Mouse (Mus musculus): Measurements from ENCODE around the gene Cfap54. TPM values are rescaled to one million over a fixed set of nuclear protein-coding genes. Genes with fewer than 3 reads are reported as not detected.

Cfap54 gene
- polyA plus RNA-seq (2014; fragmentation: Nextera tagmentation; extraction: Ambion mirVana) = 0.10 and 0.35 TPM in 2 replicates

- Histone ChIP-seq H3K27me3 (ENCODE audit: control insufficient read depth, insufficient read depth, low read length) (no peaks in the 10 kb centered on the region), H3K4me1 (ENCODE audit: control insufficient read depth, insufficient read depth, low read length) (no peaks in the 10 kb centered on the region), H3K4me3 (ENCODE audit: low read depth, low read length) (peak within 1 kb of the TSS; percentile 44), H3K27ac (ENCODE audit: low read length) (no peak within 1 kb of the TSS), H3K4me2 (replicated peaks; ENCODE audit: low read depth, low read length) (peak within 1 kb of the TSS; percentile 51), H3K9ac (replicated peaks; ENCODE audit: low read depth, low read length) (no peak within 1 kb of the TSS), H3K9me3 (ENCODE audit: control insufficient read depth, low read depth, low read length) (no peaks in the 10 kb centered on the region), H3K36me3 (ENCODE audit: control insufficient read depth, insufficient read depth, low read length) (no peaks in the 10 kb centered on the region)
- peak; percentile 82 for ATAC-seq (ENCODE audit: insufficient number of reproducible peaks, insufficient read depth, low FRiP score, low read depth)
- WGBS = 2% methylated on average over 34 of the region's 34 CpGs
Observed at GRCm38 (mm10) chr10:93081133-93081779, at the start of gene Cfap54. Cfap54 (minus strand) TSS chr10:93081618.

GRCm38 (mm10) chr10:93130456-93130940 lies 49.1 kb upstream of the Cfap54 start:
- H3K27me3 ChIP-seq (ENCODE audit: control insufficient read depth, insufficient read depth, low read length) = no peaks in the 10 kb centered on the region
- no peak overlapping the region for H3K9ac ChIP-seq (replicated peaks; ENCODE audit: low read depth, low read length)
- H3K4me3 ChIP-seq (ENCODE audit: low read depth, low read length) = no peak overlapping the region
- H3K9me3 ChIP-seq (ENCODE audit: control insufficient read depth, low read depth, low read length) = no peaks in the 10 kb centered on the region
- no peaks in the 10 kb centered on the region for H3K36me3 ChIP-seq (ENCODE audit: control insufficient read depth, insufficient read depth, low read length)
- H3K4me2 ChIP-seq (replicated peaks; ENCODE audit: low read depth, low read length) = no peak overlapping the region
- 62% methylated on average over 10 of the region's 10 CpGs for WGBS
- no peak for ATAC-seq (ENCODE audit: insufficient number of reproducible peaks, insufficient read depth, low FRiP score, low read depth)
- H3K27ac ChIP-seq (ENCODE audit: low read length) = no peak overlapping the region
- H3K4me1 ChIP-seq (ENCODE audit: control insufficient read depth, insufficient read depth, low read length) = no peaks in the 10 kb centered on the region

- no peak for ATAC-seq (ENCODE audit: insufficient number of reproducible peaks, insufficient read depth, low FRiP score, low read depth)
- H3K4me1 ChIP-seq (ENCODE audit: control insufficient read depth, insufficient read depth, low read length) = no peaks in the 10 kb centered on the region
- WGBS = 75% methylated on average over 9 of the region's 9 CpGs
- no peak overlapping the region for H3K27ac ChIP-seq (ENCODE audit: low read length)
- H3K9ac ChIP-seq (replicated peaks; ENCODE audit: low read depth, low read length) = no peak overlapping the region
- no peaks in the 10 kb centered on the region for H3K27me3 ChIP-seq (ENCODE audit: control insufficient read depth, insufficient read depth, low read length)
- no peaks in the 10 kb centered on the region for H3K36me3 ChIP-seq (ENCODE audit: control insufficient read depth, insufficient read depth, low read length)
- H3K4me3 ChIP-seq (ENCODE audit: low read depth, low read length) = no peak overlapping the region
- H3K9me3 ChIP-seq (ENCODE audit: control insufficient read depth, low read depth, low read length) = no peaks in the 10 kb centered on the region
- no peak overlapping the region for H3K4me2 ChIP-seq (replicated peaks; ENCODE audit: low read depth, low read length)
Observed at GRCm38 (mm10) chr10:93129904-93130455, 48.6 kb upstream of the Cfap54 start.

GRCm38 (mm10) chr10:93129345-93129744 lies 47.9 kb upstream of the Cfap54 start:
- H3K4me3 ChIP-seq (ENCODE audit: low read depth, low read length) = no peak overlapping the region
- no peaks in the 10 kb centered on the region for H3K9me3 ChIP-seq (ENCODE audit: control insufficient read depth, low read depth, low read length)
- 68% methylated on average over 1 of the region's 1 CpGs for WGBS
- no peak overlapping the region for H3K9ac ChIP-seq (replicated peaks; ENCODE audit: low read depth, low read length)
- H3K4me1 ChIP-seq (ENCODE audit: control insufficient read depth, insufficient read depth, low read length) = no peaks in the 10 kb centered on the region
- no peak overlapping the region for H3K27ac ChIP-seq (ENCODE audit: low read length)
- no peak for ATAC-seq (ENCODE audit: insufficient number of reproducible peaks, insufficient read depth, low FRiP score, low read depth)
- H3K4me2 ChIP-seq (replicated peaks; ENCODE audit: low read depth, low read length) = no peak overlapping the region
- no peaks in the 10 kb centered on the region for H3K27me3 ChIP-seq (ENCODE audit: control insufficient read depth, insufficient read depth, low read length)
- no peaks in the 10 kb centered on the region for H3K36me3 ChIP-seq (ENCODE audit: control insufficient read depth, insufficient read depth, low read length)

GRCm38 (mm10) chr10:93128566-93128965 lies 47.1 kb upstream of the Cfap54 start:
- 85% methylated on average over 2 of the region's 2 CpGs for WGBS
- H3K27ac ChIP-seq (ENCODE audit: low read length) = no peak overlapping the region
- H3K9me3 ChIP-seq (ENCODE audit: control insufficient read depth, low read depth, low read length) = no peaks in the 10 kb centered on the region
- H3K9ac ChIP-seq (replicated peaks; ENCODE audit: low read depth, low read length) = no peak overlapping the region
- no peak overlapping the region for H3K4me3 ChIP-seq (ENCODE audit: low read depth, low read length)
- no peaks in the 10 kb centered on the region for H3K36me3 ChIP-seq (ENCODE audit: control insufficient read depth, insufficient read depth, low read length)
- H3K4me1 ChIP-seq (ENCODE audit: control insufficient read depth, insufficient read depth, low read length) = no peaks in the 10 kb centered on the region
- no peak overlapping the region for H3K4me2 ChIP-seq (replicated peaks; ENCODE audit: low read depth, low read length)
- no peaks in the 10 kb centered on the region for H3K27me3 ChIP-seq (ENCODE audit: control insufficient read depth, insufficient read depth, low read length)
- ATAC-seq (ENCODE audit: insufficient number of reproducible peaks, insufficient read depth, low FRiP score, low read depth) = no peak

GRCm38 (mm10) chr10:93126025-93126424 lies 44.6 kb upstream of the Cfap54 start:
- no peak overlapping the region for H3K4me2 ChIP-seq (replicated peaks; ENCODE audit: low read depth, low read length)
- no peaks in the 10 kb centered on the region for H3K4me1 ChIP-seq (ENCODE audit: control insufficient read depth, insufficient read depth, low read length)
- no peak overlapping the region for H3K9ac ChIP-seq (replicated peaks; ENCODE audit: low read depth, low read length)
- H3K36me3 ChIP-seq (ENCODE audit: control insufficient read depth, insufficient read depth, low read length) = no peaks in the 10 kb centered on the region
- 68% methylated on average over 3 of the region's 3 CpGs for WGBS
- H3K9me3 ChIP-seq (ENCODE audit: control insufficient read depth, low read depth, low read length) = no peaks in the 10 kb centered on the region
- no peak overlapping the region for H3K4me3 ChIP-seq (ENCODE audit: low read depth, low read length)
- peak; percentile 58; the same call in 1 of the 2 replicates for ATAC-seq (ENCODE audit: insufficient number of reproducible peaks, insufficient read depth, low FRiP score, low read depth)
- no peak overlapping the region for H3K27ac ChIP-seq (ENCODE audit: low read length)
- H3K27me3 ChIP-seq (ENCODE audit: control insufficient read depth, insufficient read depth, low read length) = no peaks in the 10 kb centered on the region

GRCm38 (mm10) chr10:93123957-93124613 lies 42.7 kb upstream of the Cfap54 start:
- Histone ChIP-seq H3K4me1 (ENCODE audit: control insufficient read depth, insufficient read depth, low read length) (no peaks in the 10 kb centered on the region), H3K4me2 (replicated peaks; ENCODE audit: low read depth, low read length) (peak overlapping the region; percentile 8; the same call in 1 of the 2 replicates), H3K27ac (ENCODE audit: low read length) (0 out of 2 replicates have a peak overlapping the region, but pooled peaks have one; percentile 10), H3K36me3 (ENCODE audit: control insufficient read depth, insufficient read depth, low read length) (no peaks in the 10 kb centered on the region), H3K9me3 (ENCODE audit: control insufficient read depth, low read depth, low read length) (no peaks in the 10 kb centered on the region), H3K9ac (replicated peaks; ENCODE audit: low read depth, low read length) (no peak overlapping the region), H3K27me3 (ENCODE audit: control insufficient read depth, insufficient read depth, low read length) (no peaks in the 10 kb centered on the region), H3K4me3 (ENCODE audit: low read depth, low read length) (no peak overlapping the region)
- WGBS = 44% methylated on average over 12 of the region's 12 CpGs
- ATAC-seq (ENCODE audit: insufficient number of reproducible peaks, insufficient read depth, low FRiP score, low read depth) = no peak

- H3K4me2 ChIP-seq (replicated peaks; ENCODE audit: low read depth, low read length) = no peak overlapping the region
- 81% methylated on average over 4 of the region's 4 CpGs for WGBS
- H3K4me3 ChIP-seq (ENCODE audit: low read depth, low read length) = no peak overlapping the region
- no peaks in the 10 kb centered on the region for H3K4me1 ChIP-seq (ENCODE audit: control insufficient read depth, insufficient read depth, low read length)
- no peaks in the 10 kb centered on the region for H3K9me3 ChIP-seq (ENCODE audit: control insufficient read depth, low read depth, low read length)
- no peak overlapping the region for H3K9ac ChIP-seq (replicated peaks; ENCODE audit: low read depth, low read length)
- H3K27ac ChIP-seq (ENCODE audit: low read length) = no peak overlapping the region
- no peaks in the 10 kb centered on the region for H3K27me3 ChIP-seq (ENCODE audit: control insufficient read depth, insufficient read depth, low read length)
- H3K36me3 ChIP-seq (ENCODE audit: control insufficient read depth, insufficient read depth, low read length) = no peaks in the 10 kb centered on the region
- ATAC-seq (ENCODE audit: insufficient number of reproducible peaks, insufficient read depth, low FRiP score, low read depth) = no peak
Observed at GRCm38 (mm10) chr10:93123310-93123709, 41.9 kb upstream of the Cfap54 start.

All from stomach, embryonic 14.5 days (tissue).